Mouse (Mus musculus) erythroid progenitor cell, adult 5-6 weeks (primary cell): ENCODE measurements around the gene Pbx4. TPM values are rescaled to one million over a fixed set of nuclear protein-coding genes. Genes with fewer than 3 reads are reported as not detected.
A peak's percentile ranks its signal among the peaks of the same experiment; 100 is the strongest.

ENCODE experiments used
- ATAC-seq: replicated peaks from 2 replicates; pipeline ENCODE4 v1.8.0; 2016; ENCODE audit warnings: moderate number of reproducible peaks, mild to moderate bottlenecking, moderate TSS enrichment, inconsistent platforms; ENCODE audit not compliant: poor library complexity, low FRiP score, severe bottlenecking
- total RNA-seq, 2 experiments: library from RNA; stranded (forward) in 1 of 2; stranded (reverse) in 1 of 2; fragments of 150-400 nt in 1 of 2; fragments of 186-747, 209-891 nt in 1 of 2; gene quantifications; 2 replicates each; pipeline versions ENCODE4 v1.2.3 to v1.2.4; 2015 to 2017; ENCODE audit warnings: low replicate concordance in 2 of 2

The Pbx4 gene
- total RNA-seq, 2 experiments from 2014 or later, result 4.2 to 8.2 TPM

DNA sequence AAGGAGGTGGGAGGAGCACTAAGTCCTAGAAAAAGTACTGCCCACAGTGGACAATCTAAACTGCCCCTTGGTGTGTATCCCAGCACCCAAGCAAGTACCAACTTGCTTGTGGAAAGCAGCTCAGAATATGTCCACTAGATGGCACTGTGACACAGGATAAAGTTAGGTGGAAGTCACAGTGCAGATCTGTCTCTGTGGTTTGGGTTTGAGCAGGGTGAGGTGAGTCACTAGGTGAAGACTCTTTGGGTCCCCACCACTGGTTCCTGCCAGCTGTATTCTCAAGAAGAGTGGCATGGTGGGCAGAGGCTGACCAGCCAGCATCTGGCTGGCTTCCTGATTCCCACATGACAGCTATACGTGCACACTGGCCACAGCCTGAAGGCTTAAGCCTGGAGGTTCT lies 86.7 kb downstream of the Pbx4 start:
- peak; percentile 68 for ATAC-seq

DNA sequence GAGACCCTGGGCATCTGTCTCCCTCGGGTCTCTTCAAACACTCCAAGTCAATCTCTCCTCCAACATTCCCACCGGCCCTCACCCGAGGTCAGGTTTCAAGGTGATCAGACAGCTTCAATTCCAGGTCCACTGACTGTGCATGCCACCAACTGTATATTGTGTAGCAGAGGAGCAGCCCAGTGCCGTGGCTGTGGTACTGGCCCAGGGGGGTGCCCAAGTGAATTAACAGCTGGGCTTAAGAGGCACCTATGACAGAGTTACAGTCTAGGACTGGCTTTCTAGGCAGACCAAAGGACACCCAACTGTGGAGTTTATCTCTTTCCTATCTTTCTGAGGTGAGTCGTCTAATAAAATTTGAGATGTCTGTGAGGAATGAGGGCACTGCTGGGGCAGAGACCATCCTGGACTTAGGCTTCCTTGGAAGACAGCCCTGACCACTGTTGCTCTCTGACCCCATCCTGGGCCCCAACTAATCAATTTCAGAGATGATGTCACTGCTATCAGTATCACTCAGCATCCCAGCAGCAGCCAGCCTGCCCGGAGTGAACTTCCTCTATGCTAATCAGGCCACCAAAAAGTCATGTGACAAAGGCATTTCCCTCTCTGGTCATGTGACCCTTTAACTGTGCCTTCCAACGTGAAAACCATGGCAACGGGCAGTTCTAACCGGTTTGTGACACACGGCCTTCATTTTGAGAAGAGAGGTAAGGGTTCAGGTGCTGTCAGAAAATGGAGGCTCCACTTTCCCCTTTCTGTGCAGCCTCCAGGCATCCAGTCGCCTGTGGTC lies 87.8 kb downstream of the Pbx4 start:
- ATAC-seq, result peak; percentile 69

DNA sequence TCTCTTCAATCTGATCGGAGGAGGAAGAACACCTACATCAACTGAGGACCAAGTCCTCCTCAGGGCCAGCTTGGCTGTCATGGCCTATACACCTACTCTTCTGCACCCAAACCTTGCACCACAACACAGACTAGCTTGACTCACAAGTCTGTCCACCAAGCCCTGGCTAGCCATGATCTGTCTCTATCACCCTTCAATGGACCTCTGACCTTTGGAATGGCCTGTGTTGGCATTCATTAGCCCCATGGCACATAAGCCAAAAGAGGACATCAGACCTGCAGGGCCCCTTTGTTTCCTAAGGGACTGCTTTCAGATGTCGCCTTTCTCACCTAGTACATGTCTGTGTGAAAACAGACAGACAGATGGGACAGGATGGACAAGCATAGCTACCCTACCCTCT lies 88.8 kb downstream of the Pbx4 start:
- ATAC-seq, result no peak

Other genes with a start within 250 kb of the Pbx4 start
- gene Zfp868, start 206.9 kb upstream of the Pbx4 start, total RNA-seq (2015; ENCODE audit: low replicate concordance), result 10.8 and 10.9 TPM in 2 replicates
- 21.5 and 24.0 TPM in 2 replicates for gene Zfp868, start 206.9 kb upstream of the Pbx4 start, total RNA-seq (2017; ENCODE audit: low replicate concordance)
- gene Zfp964, start 178.0 kb upstream of the Pbx4 start, total RNA-seq (2015; ENCODE audit: low replicate concordance), result not detected in 2 replicates
- not detected in 2 replicates for gene Zfp964, start 178.0 kb upstream of the Pbx4 start, total RNA-seq (2017; ENCODE audit: low replicate concordance)
- 14.1 and 14.3 TPM in 2 replicates for gene Zfp869, start 121.8 kb upstream of the Pbx4 start, total RNA-seq (2015; ENCODE audit: low replicate concordance)
- gene Zfp869, start 121.8 kb upstream of the Pbx4 start, total RNA-seq (2017; ENCODE audit: low replicate concordance), result 6.6 and 24.6 TPM in 2 replicates
- gene Zfp963, start 82.5 kb upstream of the Pbx4 start, total RNA-seq (2015; ENCODE audit: low replicate concordance), result 3.4 and 16.6 TPM in 2 replicates
- 7.1 and 8.5 TPM in 2 replicates for gene Zfp963, start 82.5 kb upstream of the Pbx4 start, total RNA-seq (2017; ENCODE audit: low replicate concordance)
- gene Gm20422, start 57.6 kb upstream of the Pbx4 start, total RNA-seq (2015; ENCODE audit: low replicate concordance), result not detected in 2 replicates
- not detected in 2 replicates for gene Gm20422, start 57.6 kb upstream of the Pbx4 start, total RNA-seq (2017; ENCODE audit: low replicate concordance)
- 7.9 and 12.6 TPM in 2 replicates for gene Atp13a1, start 41.3 kb upstream of the Pbx4 start, total RNA-seq (2015; ENCODE audit: low replicate concordance)
- 12.3 and 13.7 TPM in 2 replicates for gene Atp13a1, start 41.3 kb upstream of the Pbx4 start, total RNA-seq (2017; ENCODE audit: low replicate concordance)
- 21.3 and 37.3 TPM in 2 replicates for gene Zfp866, start 41.3 kb upstream of the Pbx4 start, total RNA-seq (2015; ENCODE audit: low replicate concordance)
- 37.1 and 60.5 TPM in 2 replicates for gene Zfp866, start 41.3 kb upstream of the Pbx4 start, total RNA-seq (2017; ENCODE audit: low replicate concordance)
- gene Gmip, start 23.8 kb upstream of the Pbx4 start, total RNA-seq (2015; ENCODE audit: low replicate concordance), result 8.4 and 24.1 TPM in 2 replicates
- gene Gmip, start 23.8 kb upstream of the Pbx4 start, total RNA-seq (2017; ENCODE audit: low replicate concordance), result 5.5 and 16.6 TPM in 2 replicates
- 0.42 TPM in 1 of 2 replicates, not detected in the other for gene Lpar2, start 10.1 kb upstream of the Pbx4 start, total RNA-seq (2015; ENCODE audit: low replicate concordance)
- not detected in 2 replicates for gene Lpar2, start 10.1 kb upstream of the Pbx4 start, total RNA-seq (2017; ENCODE audit: low replicate concordance)
- not detected in 2 replicates for gene Cilp2, start 55.2 kb downstream of the Pbx4 start, total RNA-seq (2015; ENCODE audit: low replicate concordance)
- not detected in 2 replicates for gene Cilp2, start 55.2 kb downstream of the Pbx4 start, total RNA-seq (2017; ENCODE audit: low replicate concordance)
- gene Tssk6, start 69.7 kb downstream of the Pbx4 start, total RNA-seq (2015; ENCODE audit: low replicate concordance), result not detected in 2 replicates
- gene Tssk6, start 69.7 kb downstream of the Pbx4 start, total RNA-seq (2017; ENCODE audit: low replicate concordance), result not detected in 2 replicates
- 20.5 and 29.6 TPM in 2 replicates for gene Ndufa13, start 70.1 kb downstream of the Pbx4 start, total RNA-seq (2015; ENCODE audit: low replicate concordance)
- 29.0 and 40.8 TPM in 2 replicates for gene Ndufa13, start 70.1 kb downstream of the Pbx4 start, total RNA-seq (2017; ENCODE audit: low replicate concordance)
- not detected in 2 replicates for gene Yjefn3, start 70.2 kb downstream of the Pbx4 start, total RNA-seq (2015; ENCODE audit: low replicate concordance)
- not detected in 2 replicates for gene Yjefn3, start 70.2 kb downstream of the Pbx4 start, total RNA-seq (2017; ENCODE audit: low replicate concordance)
- 42.8 and 46.9 TPM in 2 replicates for gene Gatad2a, start 163.9 kb downstream of the Pbx4 start, total RNA-seq (2015; ENCODE audit: low replicate concordance)
- gene Gatad2a, start 163.9 kb downstream of the Pbx4 start, total RNA-seq (2017; ENCODE audit: low replicate concordance), result 47.5 and 48.0 TPM in 2 replicates
- 27.2 and 35.3 TPM in 2 replicates for gene Mau2, start 210.2 kb downstream of the Pbx4 start, total RNA-seq (2015; ENCODE audit: low replicate concordance)
- 39.1 and 39.2 TPM in 2 replicates for gene Mau2, start 210.2 kb downstream of the Pbx4 start, total RNA-seq (2017; ENCODE audit: low replicate concordance)
- 15.9 and 20.1 TPM in 2 replicates for gene Sugp1, start 210.3 kb downstream of the Pbx4 start, total RNA-seq (2015; ENCODE audit: low replicate concordance)
- 21.0 and 24.9 TPM in 2 replicates for gene Sugp1, start 210.3 kb downstream of the Pbx4 start, total RNA-seq (2017; ENCODE audit: low replicate concordance)
- 1.3 TPM in 1 of 2 replicates, not detected in the other for gene Tm6sf2, start 240.4 kb downstream of the Pbx4 start, total RNA-seq (2015; ENCODE audit: low replicate concordance)
- not detected in 2 replicates for gene Tm6sf2, start 240.4 kb downstream of the Pbx4 start, total RNA-seq (2017; ENCODE audit: low replicate concordance)